Mouse (Mus musculus): ENCODE measurements around the gene Dhx36. TPM values are rescaled to one million over a fixed set of nuclear protein-coding genes. Genes with fewer than 3 reads are reported as not detected.

Gene Dhx36
- total RNA-seq (2021), result 10 to 100 TPM; 24.1 to 28.4 TPM
- long read RNA-seq, experiment 1, full-length matches to known transcripts, result 25 of 33 reads
- long read RNA-seq, experiment 1, partial matches to known transcripts, result 1 of 33 reads
- long read RNA-seq, experiment 1, other reads (novel, unspliced or antisense), result 7 of 33 reads
- long read RNA-seq, experiment 2, full-length matches to known transcripts, result 25 of 37 reads
- long read RNA-seq, experiment 2, partial matches to known transcripts, result 2 of 37 reads
- long read RNA-seq, experiment 2, other reads (novel, unspliced or antisense), result 10 of 37 reads

- peak; percentile 93 to 96 for DNase-seq (ENCODE audit: low spot score in 2 of 2)
These were observed at the start of gene Dhx36 for GRCm38 (mm10) chr3:62506488-62507205. Dhx36 (minus strand) TSS chr3:62507004.

GRCm38 (mm10) chr3:62527593-62527992 lies 20.8 kb upstream of the Dhx36 start:
- DNase-seq (ENCODE audit: low spot score in 2 of 2), result no peak

DNA sequence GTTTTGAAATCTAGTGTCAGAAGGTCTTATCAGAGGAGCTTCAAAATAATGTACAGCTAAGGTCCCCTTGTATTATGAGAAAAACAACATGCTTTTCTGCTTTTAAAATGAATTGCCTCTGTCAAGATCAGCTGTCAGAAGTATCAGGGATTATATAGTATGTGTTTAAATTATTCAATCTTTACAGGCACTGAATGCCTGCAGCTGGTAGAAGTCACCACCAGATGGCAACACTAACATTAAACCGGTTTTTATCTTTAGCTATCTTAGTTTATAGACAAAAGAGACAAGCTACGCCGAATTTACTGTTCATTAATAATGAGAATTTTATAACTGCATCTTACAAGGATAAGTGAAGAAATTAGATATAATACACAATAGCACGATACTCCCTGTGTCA lies 20.4 kb upstream of the Dhx36 start:
- DNase-seq (ENCODE audit: low spot score in 2 of 2), result no peak

GRCm38 (mm10) chr3:62507206-62507647 lies 423 bp upstream of the Dhx36 start:
- DNase-seq (ENCODE audit: low spot score in 2 of 2), result no peak

DNA sequence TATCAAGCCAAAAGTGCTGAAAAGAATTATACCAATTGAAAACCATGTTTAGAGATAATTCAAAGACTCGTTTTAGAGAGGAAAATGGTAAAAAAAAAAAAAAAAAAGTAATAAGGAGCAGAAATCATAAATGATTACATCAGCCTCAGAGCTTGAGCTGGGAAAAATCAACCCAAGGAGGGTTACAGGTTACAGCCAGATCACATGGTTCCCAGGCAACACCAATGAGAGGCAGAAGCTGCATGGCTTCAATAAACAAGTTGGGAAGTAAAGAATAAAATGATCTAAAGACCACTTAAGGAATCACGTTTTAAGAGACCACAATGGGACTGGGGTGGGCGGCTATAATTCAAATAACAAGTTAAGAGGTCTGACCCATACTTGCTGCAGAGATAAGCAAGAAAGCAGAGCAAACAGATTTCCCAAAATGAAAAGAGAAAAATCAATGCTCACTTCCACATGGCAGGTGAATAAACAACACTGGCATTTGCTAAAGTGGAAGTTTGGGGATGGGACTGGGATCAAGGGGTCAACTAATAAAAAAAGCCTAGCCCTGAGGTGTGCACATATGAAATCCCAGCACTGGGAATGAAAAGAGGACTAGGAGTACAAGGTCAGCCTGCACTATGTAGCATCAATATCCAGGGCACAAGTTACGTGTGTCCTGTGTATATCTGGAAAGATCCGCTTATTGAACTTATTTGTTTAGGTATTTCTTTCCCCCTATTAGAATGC lies 1.5 kb downstream of the Dhx36 start:
- no peak for DNase-seq (ENCODE audit: low spot score in 2 of 2)

GRCm38 (mm10) chr3:62499327-62499726 lies 7.5 kb downstream of the Dhx36 start:
- no peak for DNase-seq (ENCODE audit: low spot score in 2 of 2)

DNA sequence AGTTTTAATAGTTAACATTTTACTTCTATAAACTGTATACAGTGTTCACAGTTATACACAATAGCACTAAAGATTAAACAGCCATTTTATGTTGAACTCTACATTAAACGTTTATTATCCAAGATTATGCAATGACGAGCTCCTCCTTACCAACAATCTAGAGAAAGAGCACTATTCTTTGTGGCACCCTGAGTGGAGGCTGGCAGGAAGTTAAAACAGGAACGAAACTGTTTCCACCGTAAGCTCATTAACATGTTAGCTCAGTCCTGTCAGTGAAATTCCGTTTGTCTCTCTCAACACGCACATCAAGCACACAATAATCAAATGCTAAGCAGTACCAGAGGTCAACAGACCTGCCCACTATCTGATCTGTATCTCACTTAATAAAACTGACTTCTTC lies 14.2 kb downstream of the Dhx36 start:
- no peak for DNase-seq (ENCODE audit: low spot score in 2 of 2)

DNA sequence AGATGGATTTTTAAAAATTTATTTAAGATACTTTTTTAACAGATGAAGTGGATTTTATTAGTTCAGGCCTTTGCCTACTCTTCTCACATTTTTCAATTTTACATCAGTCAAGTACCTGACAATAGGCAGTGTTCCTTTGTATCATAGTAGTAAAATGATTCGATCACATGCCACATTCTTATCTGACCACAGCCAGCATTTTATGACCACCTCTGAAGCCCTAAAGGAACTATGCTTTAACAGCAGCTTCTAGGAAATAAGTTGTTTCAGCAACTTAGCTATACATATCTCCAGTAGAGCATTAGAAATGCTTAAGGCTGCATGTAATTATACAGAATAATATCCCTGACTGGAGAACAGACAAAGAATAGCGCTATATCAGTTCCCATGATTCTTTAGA lies 22.5 kb downstream of the Dhx36 start:
- no peak for DNase-seq (ENCODE audit: low spot score in 2 of 2)

DNA sequence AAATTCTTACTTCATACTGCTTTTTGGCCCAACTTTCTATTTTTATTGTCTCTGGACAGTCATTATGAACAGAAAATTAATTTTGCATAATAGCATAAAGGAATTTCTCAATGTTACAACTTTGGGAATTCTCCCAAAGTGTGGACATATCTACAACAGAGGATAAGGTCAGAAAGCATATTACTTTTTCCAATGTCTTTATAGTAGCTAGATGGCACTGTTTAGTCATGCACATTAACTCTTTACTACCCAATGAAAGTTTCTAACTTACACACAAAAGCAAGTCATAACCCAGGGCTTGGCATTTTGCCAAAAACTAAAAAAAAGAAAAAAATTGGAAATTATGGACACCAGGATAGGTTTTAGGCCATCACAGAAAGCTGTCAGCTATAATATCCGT lies 36.6 kb downstream of the Dhx36 start:
- DNase-seq (ENCODE audit: low spot score in 2 of 2), result no peak

DNA sequence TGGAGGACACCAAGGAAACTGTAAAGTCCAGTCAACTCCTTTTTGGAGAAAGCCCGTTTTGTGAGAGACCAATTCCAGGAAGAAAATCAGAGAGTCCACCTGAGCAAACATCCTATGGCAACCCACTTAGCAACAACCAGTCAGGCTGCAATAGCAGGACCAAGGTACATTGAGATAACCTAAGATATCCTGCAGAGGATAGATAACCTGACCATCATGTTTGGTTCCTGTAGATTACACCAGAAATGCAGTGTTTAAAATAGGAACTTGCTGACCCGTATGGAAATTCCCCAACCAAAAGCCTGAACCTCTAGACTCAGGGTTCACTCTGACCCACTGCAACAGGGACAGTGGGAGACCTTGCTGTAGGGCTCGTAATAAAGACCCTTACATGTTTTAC lies 42.5 kb downstream of the Dhx36 start:
- DNase-seq (ENCODE audit: low spot score in 2 of 2), result no peak

DNA sequence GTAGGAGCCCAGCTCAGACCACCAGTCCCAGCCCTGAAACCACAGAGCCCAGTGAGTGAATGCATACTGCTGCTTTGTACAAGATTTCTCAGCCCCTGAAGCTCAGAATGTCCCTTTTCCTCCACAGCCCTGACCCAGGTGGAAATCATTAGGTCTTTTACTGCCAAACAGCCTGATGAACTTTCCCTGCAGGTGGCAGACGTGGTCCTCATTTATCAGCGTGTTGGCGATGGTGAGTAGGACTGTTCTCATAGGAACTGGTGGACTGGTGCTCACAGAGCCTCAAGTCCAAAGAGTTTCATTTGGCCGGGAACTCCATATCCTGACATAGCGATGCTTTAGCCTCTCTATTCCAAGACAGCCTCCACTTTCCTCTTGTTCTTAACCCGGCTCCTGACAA lies 47.3 kb downstream of the Dhx36 start:
- DNase-seq (ENCODE audit: low spot score in 2 of 2), result no peak

GRCm38 (mm10) chr3:62458284-62459013 lies 48.4 kb downstream of the Dhx36 start:
- peak; percentile 44 to 75 for DNase-seq (ENCODE audit: low spot score in 2 of 2)

- no peak for DNase-seq (ENCODE audit: low spot score in 2 of 2)
These were observed 51.0 kb downstream of the Dhx36 start for GRCm38 (mm10) chr3:62455854-62456253.

DNA sequence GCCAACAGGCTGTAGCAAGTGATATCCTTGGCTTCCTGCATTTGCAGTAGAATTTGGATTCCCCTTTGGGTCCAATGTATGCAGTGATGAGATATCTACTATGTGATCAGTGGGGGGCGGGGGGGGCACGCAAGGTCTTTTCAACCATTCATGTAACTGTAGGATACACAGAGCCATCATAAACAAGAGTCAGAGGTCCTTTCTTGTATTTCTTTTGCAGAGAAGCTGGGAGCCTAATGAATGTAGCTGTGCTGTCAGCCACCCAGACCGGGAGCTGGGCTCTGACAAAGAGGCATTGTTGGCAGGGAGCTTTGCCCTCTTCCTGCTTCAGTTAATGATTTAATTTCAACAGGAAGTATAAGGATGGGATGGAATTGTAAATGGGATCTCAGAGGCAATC lies 52.7 kb downstream of the Dhx36 start:
- no peak for DNase-seq (ENCODE audit: low spot score in 2 of 2)

DNA sequence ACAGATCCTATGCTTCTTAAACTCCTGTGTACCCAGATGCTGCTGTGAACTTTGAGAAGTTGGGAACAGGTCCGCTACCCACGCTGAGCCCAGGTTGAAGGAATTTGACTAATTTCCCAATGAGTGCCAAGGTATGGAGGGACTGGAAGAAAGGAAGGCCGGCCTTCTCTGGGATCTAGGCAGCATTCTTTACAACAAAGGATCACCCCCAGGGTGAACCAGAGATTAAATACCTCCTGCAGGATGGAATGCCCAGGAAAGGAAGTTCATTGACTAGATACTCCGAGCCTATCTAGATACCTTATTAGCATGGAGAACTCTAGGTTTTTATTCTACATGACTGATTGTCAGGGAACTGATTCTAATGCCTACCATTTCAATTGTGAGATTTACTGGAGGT lies 53.8 kb downstream of the Dhx36 start:
- DNase-seq (ENCODE audit: low spot score in 2 of 2), result no peak

DNA sequence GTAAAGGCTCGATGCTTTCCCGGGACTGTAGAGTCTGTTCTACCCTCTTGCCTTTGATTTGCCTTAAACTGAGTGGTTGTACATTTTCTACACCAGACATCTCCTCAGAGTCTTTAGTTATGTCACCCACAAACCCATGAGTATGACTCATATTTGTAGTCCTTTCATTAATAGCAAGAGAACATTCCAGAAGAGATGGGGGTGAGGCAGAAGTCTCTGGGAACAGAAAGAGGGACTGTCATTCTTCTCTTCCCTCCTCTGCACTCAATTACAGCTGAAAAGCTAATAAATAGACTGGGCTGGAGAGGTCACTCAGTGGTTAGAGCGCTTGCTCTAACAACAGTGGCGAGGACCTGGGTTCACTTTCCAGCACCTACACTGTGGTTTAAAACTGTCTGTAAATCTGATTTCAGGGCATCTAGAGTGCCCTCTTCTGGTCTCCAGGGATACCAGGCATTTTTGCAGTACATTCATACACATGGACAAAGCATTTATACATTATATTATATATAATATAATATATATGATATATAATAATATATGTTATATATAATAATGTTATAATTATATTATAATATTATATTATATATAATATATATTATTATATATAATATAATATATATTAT lies 56.8 kb downstream of the Dhx36 start:
- DNase-seq (ENCODE audit: low spot score in 2 of 2), result no peak

- DNase-seq (ENCODE audit: low spot score in 2 of 2), result no peak
These were observed 59.7 kb downstream of the Dhx36 start for GRCm38 (mm10) chr3:62447151-62447550.

- DNase-seq (ENCODE audit: low spot score in 2 of 2), result no peak
These were observed 60.5 kb downstream of the Dhx36 start for GRCm38 (mm10) chr3:62446271-62446670.

- DNase-seq (ENCODE audit: low spot score in 2 of 2), result no peak
These were observed 63.1 kb downstream of the Dhx36 start for GRCm38 (mm10) chr3:62443582-62444194.

DNA sequence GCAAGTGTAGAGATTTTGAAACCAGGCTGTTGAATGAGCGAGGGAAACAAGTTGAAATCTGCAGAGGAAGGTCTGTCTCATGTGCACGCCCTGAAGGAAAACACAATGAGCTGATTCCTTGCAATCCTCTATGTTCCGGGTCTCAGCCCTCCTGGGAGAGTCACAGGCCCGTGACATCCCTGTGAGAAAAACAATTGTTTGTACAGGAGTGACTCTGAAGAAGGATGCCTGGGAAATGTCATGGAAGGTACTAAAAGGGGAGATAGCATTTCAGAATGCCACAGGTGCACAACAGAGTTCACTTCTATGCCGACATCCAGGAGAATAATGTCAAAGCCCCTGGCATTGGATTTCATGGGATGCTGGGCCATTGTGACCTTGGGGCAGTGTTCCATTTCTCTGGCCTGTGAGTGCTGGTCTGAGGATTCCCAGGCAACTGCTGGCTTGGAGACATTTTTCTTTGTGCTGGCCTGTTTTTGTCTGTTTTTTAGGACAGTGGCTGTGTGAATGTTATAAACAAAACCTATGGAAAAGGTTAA lies 66.3 kb downstream of the Dhx36 start:
- DNase-seq (ENCODE audit: low spot score in 2 of 2), result no peak
